Mouse (Mus musculus) ovary, postnatal 36 days (tissue): ENCODE data around the gene Zbtb8b.
A peak's percentile ranks its signal among the peaks of the same experiment; 100 is the strongest.
"Not testable (repeated sequence)": the region's sequence is repeated elsewhere in the genome, so short reads cannot be mapped to it uniquely, and the experiment has no call there.

Experiments used
- DNase-seq: peaks from one replicate; pipeline ENCODE4 v3.0.0; 2022; ENCODE audit warnings: low spot score, mixed read lengths

Gene Zbtb8b

GRCm38 (mm10) chr4:129440340-129441063 lies at the start of gene Zbtb8b:
Gene Zbtb8b (minus strand): TSS chr4:129440853.
- DNase-seq = peak; percentile 57

- no peak for DNase-seq
Observed at GRCm38 (mm10) chr4:129481090-129481489, 40.4 kb upstream of the Zbtb8b start.

GRCm38 (mm10) chr4:129479863-129480262 lies 39.2 kb upstream of the Zbtb8b start:
- DNase-seq = no peak

- no peak for DNase-seq
Observed at GRCm38 (mm10) chr4:129476047-129476446, 35.4 kb upstream of the Zbtb8b start.

DNA sequence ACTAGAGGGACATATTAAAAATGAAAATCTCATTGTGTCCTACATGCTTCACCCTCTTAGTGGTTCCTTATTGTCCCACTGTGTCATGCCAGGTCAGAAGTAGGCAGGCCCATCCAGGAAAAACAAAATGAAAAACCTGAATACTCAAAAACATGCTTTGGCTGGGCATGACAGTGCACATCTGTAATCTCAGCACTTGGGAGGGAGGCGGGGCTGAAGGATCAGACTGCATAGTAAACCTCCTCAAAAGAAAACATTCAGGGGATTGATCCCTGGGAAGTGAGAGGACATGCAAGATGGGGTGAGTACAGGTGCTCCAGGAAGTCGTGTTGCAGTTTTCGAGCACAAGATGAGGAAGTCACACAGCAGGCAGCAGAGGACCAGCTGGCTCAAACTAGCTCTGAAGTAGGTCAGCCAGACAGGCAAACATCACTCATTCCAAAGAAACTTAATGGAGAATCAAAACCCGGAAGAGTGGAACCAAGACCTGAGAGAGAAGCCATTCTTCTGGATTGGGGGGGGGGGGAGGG lies 23.7 kb upstream of the Zbtb8b start:
- no peak for DNase-seq

- DNase-seq = no peak
Observed at GRCm38 (mm10) chr4:129463097-129464059, 22.7 kb upstream of the Zbtb8b start.

- no peak for DNase-seq
Observed at GRCm38 (mm10) chr4:129462118-129462517, 21.5 kb upstream of the Zbtb8b start.

DNA sequence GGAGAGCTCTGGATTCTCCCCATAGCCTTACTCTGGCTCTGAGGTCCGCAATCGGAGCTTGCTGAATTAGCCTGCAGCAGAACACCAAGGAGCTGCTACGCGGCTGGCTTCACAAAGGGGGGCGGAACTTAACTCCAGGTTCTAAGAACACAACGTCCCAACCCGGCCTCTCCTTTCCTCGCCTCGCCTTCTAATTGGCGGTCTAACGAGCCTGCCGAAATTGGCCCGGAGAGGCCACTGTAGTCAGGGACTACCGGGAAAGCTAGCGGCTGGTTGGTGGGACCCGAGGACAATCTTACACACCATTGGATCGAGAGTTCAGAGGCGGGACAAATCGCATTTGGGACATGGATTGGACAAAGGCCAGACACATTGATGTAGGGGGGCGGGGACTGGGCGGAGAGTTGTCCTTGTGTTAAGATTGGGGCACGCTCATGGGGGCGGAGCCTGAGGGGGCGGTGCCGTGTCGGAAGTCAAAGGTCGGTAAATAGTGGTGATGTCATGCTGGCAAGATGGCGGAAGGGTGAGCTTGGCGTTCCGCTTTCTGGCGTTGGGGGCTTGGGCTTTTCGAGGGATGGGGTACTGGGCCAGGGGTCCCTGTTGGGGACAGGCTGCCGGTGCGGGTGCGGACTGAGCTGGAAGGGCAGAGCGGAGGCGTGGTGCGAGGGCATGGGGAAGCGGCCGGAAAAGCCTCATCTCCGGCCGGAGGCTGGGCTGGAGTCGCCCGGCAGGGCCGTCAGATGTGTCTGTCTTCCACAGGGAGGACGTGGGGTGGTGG lies 20.7 kb upstream of the Zbtb8b start, which contains the start of gene Bsdc1:
TSS of gene Bsdc1 (plus strand) at position 399 of the 778 bp plus-strand sequence.
- DNase-seq = peak; percentile 98

- DNase-seq = no peak
Observed at GRCm38 (mm10) chr4:129460827-129461182, 20.2 kb upstream of the Zbtb8b start.

DNA sequence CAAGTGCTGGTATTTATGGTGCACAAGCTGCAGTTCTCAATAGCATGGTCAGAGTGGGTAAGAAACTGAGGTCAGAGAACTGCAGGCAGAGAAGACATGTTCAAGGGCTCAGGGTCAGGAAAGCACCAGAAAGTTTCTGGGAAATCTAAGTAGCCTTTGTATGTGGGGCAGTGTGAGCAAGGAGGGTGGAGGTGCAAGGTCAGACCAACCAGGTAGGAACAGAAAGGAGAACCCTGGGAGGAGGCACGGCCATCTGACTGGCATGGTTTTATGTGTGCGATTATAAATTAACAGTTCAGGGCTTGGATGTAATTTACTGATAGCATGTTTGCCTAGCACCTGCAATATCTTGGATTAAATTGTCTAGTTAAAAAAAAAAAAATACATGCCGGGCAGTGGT lies 19.1 kb upstream of the Zbtb8b start:
- DNase-seq = no peak

GRCm38 (mm10) chr4:129457311-129457710 lies 16.7 kb upstream of the Zbtb8b start:
- DNase-seq = not testable (repeated sequence)

DNA sequence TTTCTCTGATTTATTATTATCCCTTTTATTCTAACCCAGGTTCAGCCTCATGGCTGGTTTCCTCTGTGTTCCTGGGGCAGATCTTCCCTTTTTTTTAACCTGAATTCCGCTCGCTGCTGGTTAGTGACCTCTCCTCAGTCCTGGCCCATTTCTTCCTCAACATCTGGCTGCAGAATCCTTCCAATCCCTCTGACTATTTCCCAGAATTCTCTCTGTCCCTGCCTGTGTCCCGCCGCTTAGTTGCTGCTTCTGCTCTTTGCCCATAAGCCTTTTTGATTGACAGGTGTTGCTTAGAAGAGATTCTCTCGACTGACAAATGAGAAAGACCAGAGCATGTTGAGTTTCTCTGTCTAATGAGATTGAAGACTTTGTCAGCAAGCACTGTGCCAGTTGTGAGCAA lies 15.5 kb upstream of the Zbtb8b start:
- DNase-seq = no peak

DNA sequence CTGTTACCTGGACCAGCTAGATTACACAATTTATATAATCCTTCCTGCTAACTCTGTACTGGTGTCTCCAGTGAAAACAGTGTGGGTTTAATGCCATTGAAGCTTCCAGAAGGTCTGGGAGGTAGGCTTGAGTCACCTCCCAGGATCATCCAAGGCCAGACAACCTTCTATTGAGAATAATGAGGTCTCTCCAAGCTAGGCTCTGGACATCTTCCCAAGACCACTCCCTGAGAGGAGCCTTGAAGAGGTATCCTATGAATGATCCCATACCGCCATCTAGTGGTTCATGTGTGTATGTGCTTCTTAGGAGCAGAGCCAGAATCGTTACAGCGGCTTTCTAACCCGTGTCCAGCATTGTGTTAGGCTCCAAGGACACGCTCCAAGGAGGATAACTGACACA lies 14.6 kb upstream of the Zbtb8b start:
- DNase-seq = peak; percentile 30

DNA sequence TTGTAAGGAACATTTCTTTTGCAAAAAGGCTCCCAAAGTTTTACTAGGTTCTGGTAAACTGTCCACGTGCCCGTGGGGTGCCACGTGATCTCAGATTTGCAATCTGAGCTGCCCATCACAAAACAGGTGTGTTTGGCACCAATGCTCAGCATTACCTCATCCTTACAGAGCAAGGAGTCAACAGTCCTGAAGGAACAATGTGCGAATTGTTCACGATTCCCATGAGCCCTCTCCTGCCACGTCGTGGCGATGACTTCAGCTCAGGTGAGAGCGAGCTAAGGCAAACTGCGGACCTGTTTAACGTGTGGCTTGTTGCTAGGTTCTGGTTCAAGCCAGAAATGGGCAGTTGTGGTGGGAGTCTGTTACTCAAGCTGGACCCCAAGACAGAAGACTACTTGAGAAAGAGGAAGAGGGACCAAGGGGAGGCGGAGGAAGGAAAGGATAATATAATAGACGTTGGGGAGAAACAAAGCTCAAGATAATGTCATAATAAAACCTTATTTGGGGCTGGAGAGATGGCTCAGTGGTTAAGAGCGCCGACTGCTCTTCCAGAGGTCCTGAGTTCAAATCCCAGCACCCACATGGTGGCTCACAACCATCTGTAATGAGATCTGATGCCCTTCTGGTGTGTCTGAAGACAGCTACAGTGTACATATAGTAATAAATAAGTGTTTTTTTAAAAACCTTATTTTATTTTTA lies 11.0 kb upstream of the Zbtb8b start:
- DNase-seq = no peak

GRCm38 (mm10) chr4:129450851-129451250 lies 10.2 kb upstream of the Zbtb8b start:
- DNase-seq = no peak

GRCm38 (mm10) chr4:129448713-129449112 lies 8.1 kb upstream of the Zbtb8b start:
- DNase-seq = no peak

DNA sequence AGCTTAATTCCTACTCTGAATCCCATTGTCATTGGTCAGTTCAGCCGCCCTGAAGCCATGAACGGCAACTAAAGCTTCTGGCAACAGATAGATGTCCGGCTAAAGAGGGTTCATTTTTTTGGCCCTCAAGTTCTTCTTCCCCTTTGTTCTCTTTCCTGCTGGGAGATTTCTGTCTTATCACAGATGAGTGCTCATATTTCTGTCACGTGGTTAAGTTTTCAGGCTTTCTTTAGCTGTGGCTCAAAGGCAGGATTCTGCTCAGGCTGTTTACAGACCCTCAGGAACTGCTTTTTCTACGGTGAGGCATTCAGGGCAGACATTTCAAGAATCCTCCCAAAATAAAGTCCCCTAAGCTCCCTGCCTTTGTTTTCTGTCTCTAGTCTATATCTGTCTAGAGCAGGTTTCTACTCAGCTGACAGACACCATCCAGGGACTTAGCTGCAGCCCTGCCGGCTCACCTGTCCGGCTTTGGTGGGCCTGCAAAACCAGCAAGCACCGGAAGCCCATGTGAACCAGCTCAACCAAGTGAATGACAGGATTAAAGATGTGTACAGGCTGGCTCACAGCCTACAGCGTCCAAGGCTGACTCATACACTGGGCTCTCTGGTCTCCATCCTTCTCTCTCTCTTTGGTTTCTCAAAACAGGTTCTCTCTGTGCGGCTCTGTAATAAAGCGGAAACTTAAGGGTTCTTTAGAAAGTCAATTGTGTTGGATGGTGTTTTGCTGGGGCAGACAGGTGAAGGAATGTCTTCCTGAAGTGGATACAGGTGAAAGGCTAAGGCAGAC lies 7.3 kb upstream of the Zbtb8b start:
- DNase-seq = no peak

GRCm38 (mm10) chr4:129447360-129447759 lies 6.7 kb upstream of the Zbtb8b start:
- DNase-seq = no peak

- no peak for DNase-seq
Observed at GRCm38 (mm10) chr4:129441145-129441544, 492 bp upstream of the Zbtb8b start.

GRCm38 (mm10) chr4:129418321-129418720 lies 22.3 kb downstream of the Zbtb8b start:
- DNase-seq = no peak

- no peak for DNase-seq
Observed at GRCm38 (mm10) chr4:129416478-129416877, 24.2 kb downstream of the Zbtb8b start.
